Mouse (Mus musculus): ENCODE results near the gene Fam107b. TPM values are rescaled to one million over a fixed set of nuclear protein-coding genes. Genes with fewer than 3 reads are reported as not detected.

Fam107b gene
- total RNA-seq, 1 experiment: 15.0 TPM

DNA sequence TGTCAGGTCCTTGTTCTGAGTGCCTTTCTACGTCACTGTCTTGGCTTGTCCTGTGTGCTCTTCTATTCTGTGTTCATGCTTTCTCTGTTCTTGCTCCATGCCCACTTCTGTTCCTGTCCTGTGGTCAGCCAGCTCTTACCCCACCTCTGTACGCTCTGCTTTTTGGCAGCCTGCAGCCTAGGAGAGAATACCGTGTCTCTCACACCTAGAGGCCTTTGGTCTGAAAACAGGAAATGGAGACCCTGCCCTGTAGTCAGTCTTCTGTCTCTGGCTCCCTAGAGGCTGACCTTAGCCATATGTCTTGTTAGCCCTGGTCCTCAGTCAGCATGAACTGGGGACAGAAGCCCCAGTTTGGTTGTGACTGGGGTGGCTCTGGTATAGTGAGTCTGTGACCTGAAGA lies 170.0 kb downstream of the Fam107b start:
- in situ Hi-C loops (cut with MboI; ENCODE audit: low sequenced_read_pairs in 2 of 2, unreplicated experiment in 2 of 2): no loop called here
- no peak for TF ChIP-seq HCFC1 (IDR thresholded peaks at IDR 0.05; ENCODE audit: borderline replicate concordance, insufficient read depth, low read length)
- TF ChIP-seq ZNF384 (IDR thresholded peaks at IDR 0.05; ENCODE audit: low read depth, low read length): no peak
- no peak for TF ChIP-seq MAFK (IDR thresholded peaks at IDR 0.05; ENCODE audit: insufficient read depth, low read depth, low read length)
- no peak for TF ChIP-seq CHD2 (IDR thresholded peaks at IDR 0.05; ENCODE audit: low read depth, low read length)
- TF ChIP-seq ZC3H11A (IDR thresholded peaks at IDR 0.05; ENCODE audit: borderline replicate concordance, low read depth, low read length): no peak
- Histone ChIP-seq H3K36me3 (ENCODE audit: control insufficient read depth, insufficient read depth, low read length, poor library complexity, severe bottlenecking) (no peaks in the 10 kb centered on the region), H3K9ac (ENCODE audit: insufficient read depth, low read depth, low read length, poor library complexity, severe bottlenecking) (no peak overlapping the region), H3K4me3 (ENCODE audit: insufficient read depth in 1 of 2, low read depth in 1 of 2, low read length in 2 of 2, poor library complexity in 1 of 2, severe bottlenecking in 1 of 2) (no peak overlapping the region), H3K4me1 (ENCODE audit: control insufficient read depth in 2 of 2, insufficient read depth in 2 of 2, low read length in 2 of 2, poor library complexity in 1 of 2) (no peaks in the 10 kb centered on the region), H3K27ac (ENCODE audit: insufficient read depth, low read depth, low read length, poor library complexity, severe bottlenecking) (no peak overlapping the region), H3K9me3 (ENCODE audit: control insufficient read depth, insufficient read depth, low read depth, low read length) (no peaks in the 10 kb centered on the region)
- no peak for DNase-seq (ENCODE audit: low read depth, low spot score)

DNA sequence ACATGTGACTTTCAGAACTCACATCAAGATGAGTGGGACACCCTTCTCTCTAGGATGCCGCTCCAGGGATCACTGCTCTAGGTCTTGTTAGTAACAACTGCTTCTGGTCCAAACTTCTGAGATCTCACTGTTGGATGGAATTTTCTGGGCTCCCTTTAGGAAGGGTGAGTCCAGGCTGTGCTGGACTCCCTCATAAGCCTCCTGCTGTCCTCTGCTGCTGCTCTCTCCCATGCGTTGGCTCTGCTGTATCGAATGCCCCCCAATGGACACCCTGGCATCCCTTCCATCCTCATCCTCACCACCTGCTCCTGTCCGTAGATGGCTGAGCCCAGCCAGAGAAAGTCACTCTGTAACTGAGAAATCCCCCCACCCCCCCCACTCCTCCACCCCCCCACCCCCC lies 170.4 kb downstream of the Fam107b start:
- in situ Hi-C loops (cut with MboI; ENCODE audit: low sequenced_read_pairs in 2 of 2, unreplicated experiment in 2 of 2): no loop called here
- no peak overlapping the region for H3K4me3 ChIP-seq (ENCODE audit: insufficient read depth in 1 of 2, low read depth in 1 of 2, low read length in 2 of 2, poor library complexity in 1 of 2, severe bottlenecking in 1 of 2)
- no peak for DNase-seq (ENCODE audit: low read depth, low spot score)
- no peak overlapping the region for H3K9ac ChIP-seq (ENCODE audit: insufficient read depth, low read depth, low read length, poor library complexity, severe bottlenecking)
- TF ChIP-seq HCFC1 (IDR thresholded peaks at IDR 0.05; ENCODE audit: borderline replicate concordance, insufficient read depth, low read length): no peak
- no peaks in the 10 kb centered on the region for H3K36me3 ChIP-seq (ENCODE audit: control insufficient read depth, insufficient read depth, low read length, poor library complexity, severe bottlenecking)
- H3K27ac ChIP-seq (ENCODE audit: insufficient read depth, low read depth, low read length, poor library complexity, severe bottlenecking): no peak overlapping the region
- H3K9me3 ChIP-seq (ENCODE audit: control insufficient read depth, insufficient read depth, low read depth, low read length): no peaks in the 10 kb centered on the region
- H3K4me1 ChIP-seq (ENCODE audit: control insufficient read depth in 2 of 2, insufficient read depth in 2 of 2, low read length in 2 of 2, poor library complexity in 1 of 2): no peaks in the 10 kb centered on the region

DNA sequence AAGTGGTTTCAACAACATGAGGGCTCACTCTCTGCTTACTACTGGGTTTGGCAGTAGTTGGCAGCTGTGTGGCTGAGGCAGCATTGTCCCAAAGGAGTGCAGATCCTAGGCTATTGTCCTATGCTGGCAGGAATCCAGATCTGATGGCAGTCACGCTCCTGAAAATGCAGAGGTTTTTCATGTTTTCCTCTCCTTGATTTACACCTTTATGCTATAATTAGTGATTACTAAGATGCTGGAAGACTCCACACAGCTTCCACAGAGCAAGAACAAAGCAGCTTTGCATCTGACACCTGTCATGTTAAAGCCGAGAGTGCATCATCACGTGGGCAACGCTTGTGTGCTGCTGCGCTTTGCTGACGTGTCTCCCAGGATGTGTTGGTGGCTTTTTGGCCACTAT lies 172.2 kb downstream of the Fam107b start:
- H3K4me1 ChIP-seq (ENCODE audit: control insufficient read depth in 2 of 2, insufficient read depth in 2 of 2, low read length in 2 of 2, poor library complexity in 1 of 2): no peaks in the 10 kb centered on the region
- no peak overlapping the region for H3K9ac ChIP-seq (ENCODE audit: insufficient read depth, low read depth, low read length, poor library complexity, severe bottlenecking)
- in situ Hi-C loops (cut with MboI; ENCODE audit: low sequenced_read_pairs in 2 of 2, unreplicated experiment in 2 of 2): no loop called here
- no peak for DNase-seq (ENCODE audit: low read depth, low spot score)
- no peak overlapping the region for H3K27ac ChIP-seq (ENCODE audit: insufficient read depth, low read depth, low read length, poor library complexity, severe bottlenecking)
- no peak overlapping the region for H3K4me3 ChIP-seq (ENCODE audit: insufficient read depth in 1 of 2, low read depth in 1 of 2, low read length in 2 of 2, poor library complexity in 1 of 2, severe bottlenecking in 1 of 2)
- H3K9me3 ChIP-seq (ENCODE audit: control insufficient read depth, insufficient read depth, low read depth, low read length): no peaks in the 10 kb centered on the region
- H3K36me3 ChIP-seq (ENCODE audit: control insufficient read depth, insufficient read depth, low read length, poor library complexity, severe bottlenecking): no peaks in the 10 kb centered on the region
- no peak for TF ChIP-seq ZC3H11A (IDR thresholded peaks at IDR 0.05; ENCODE audit: borderline replicate concordance, low read depth, low read length)
- TF ChIP-seq ZNF384 (IDR thresholded peaks at IDR 0.05; ENCODE audit: low read depth, low read length): no peak
- no peak for TF ChIP-seq MAFK (IDR thresholded peaks at IDR 0.05; ENCODE audit: insufficient read depth, low read depth, low read length)
- no peak for TF ChIP-seq CHD2 (IDR thresholded peaks at IDR 0.05; ENCODE audit: low read depth, low read length)
- no peak for TF ChIP-seq HCFC1 (IDR thresholded peaks at IDR 0.05; ENCODE audit: borderline replicate concordance, insufficient read depth, low read length)

DNA sequence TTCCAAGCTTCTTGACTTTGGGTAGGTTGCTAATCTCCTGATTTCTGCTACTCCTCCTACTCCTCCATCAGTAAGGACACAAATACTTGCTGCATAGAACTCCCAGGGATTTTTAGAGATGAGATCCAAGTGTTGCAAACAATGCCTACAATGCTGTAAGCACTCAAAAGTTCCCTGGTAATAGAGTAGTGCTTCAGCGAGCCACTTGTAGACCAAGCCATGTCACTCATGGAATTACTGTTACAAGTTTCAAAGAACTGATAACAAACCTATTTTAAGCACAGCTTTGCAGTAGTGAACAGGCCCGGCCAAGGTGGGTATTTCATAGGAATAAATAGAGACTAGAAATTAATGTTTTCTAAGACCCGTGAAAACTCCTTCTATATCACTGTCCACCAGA lies 174.8 kb downstream of the Fam107b start:
- Histone ChIP-seq H3K27ac (ENCODE audit: insufficient read depth, low read depth, low read length, poor library complexity, severe bottlenecking) (no peak overlapping the region), H3K9ac (ENCODE audit: insufficient read depth, low read depth, low read length, poor library complexity, severe bottlenecking) (no peak overlapping the region), H3K9me3 (ENCODE audit: control insufficient read depth, insufficient read depth, low read depth, low read length) (no peaks in the 10 kb centered on the region), H3K36me3 (ENCODE audit: control insufficient read depth, insufficient read depth, low read length, poor library complexity, severe bottlenecking) (no peaks in the 10 kb centered on the region), H3K4me3 (ENCODE audit: insufficient read depth in 1 of 2, low read depth in 1 of 2, low read length in 2 of 2, poor library complexity in 1 of 2, severe bottlenecking in 1 of 2) (no peak overlapping the region), H3K4me1 (ENCODE audit: control insufficient read depth in 2 of 2, insufficient read depth in 2 of 2, low read length in 2 of 2, poor library complexity in 1 of 2) (peaks cover 0 to 7% of the 10 kb centered on the region in 2 experiments; a peak in 1 of 4 replicates)
- no peak for TF ChIP-seq MAFK (IDR thresholded peaks at IDR 0.05; ENCODE audit: insufficient read depth, low read depth, low read length)
- no peak for TF ChIP-seq ZC3H11A (IDR thresholded peaks at IDR 0.05; ENCODE audit: borderline replicate concordance, low read depth, low read length)
- no peak for TF ChIP-seq HCFC1 (IDR thresholded peaks at IDR 0.05; ENCODE audit: borderline replicate concordance, insufficient read depth, low read length)
- TF ChIP-seq CHD2 (IDR thresholded peaks at IDR 0.05; ENCODE audit: low read depth, low read length): no peak
- no peak for TF ChIP-seq ZNF384 (IDR thresholded peaks at IDR 0.05; ENCODE audit: low read depth, low read length)
- no peak for DNase-seq (ENCODE audit: low read depth, low spot score)
- in situ Hi-C loops (cut with MboI; ENCODE audit: low sequenced_read_pairs in 2 of 2, unreplicated experiment in 2 of 2): no loop called here

DNA sequence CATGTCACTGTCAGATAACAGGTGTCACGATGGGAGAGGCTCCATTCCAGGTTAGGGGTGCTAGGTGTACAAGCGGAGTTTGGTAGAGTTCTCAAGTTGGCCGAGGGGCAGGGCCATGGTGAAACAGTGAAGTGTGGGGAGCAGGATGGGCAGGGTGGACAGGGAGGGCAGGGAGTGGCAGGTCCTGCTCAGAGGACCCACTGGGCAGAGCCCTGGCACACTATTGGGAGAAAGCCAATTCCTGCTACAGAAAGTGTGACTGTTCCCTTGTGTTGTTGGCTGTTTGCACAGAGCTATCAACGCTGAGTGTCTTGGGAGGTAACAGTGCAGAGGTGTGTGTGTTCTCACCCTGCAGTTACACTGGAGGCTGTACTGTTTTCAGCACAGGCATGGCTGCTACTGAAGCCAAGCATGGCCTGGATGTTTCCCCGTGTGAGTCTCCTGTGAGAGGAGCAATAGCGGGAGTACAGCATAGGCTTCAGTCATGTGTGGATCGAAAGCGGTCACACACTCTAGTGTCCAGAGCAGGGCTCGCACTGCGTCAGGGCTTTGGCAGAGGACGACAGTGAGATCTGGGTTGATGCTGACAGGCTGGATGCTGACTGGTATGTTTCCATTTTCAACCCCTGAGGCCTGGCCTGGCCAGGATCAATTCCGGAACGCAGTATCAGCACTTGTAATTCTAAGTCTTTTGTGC lies 175.8 kb downstream of the Fam107b start:
- no peak overlapping the region for H3K9ac ChIP-seq (ENCODE audit: insufficient read depth, low read depth, low read length, poor library complexity, severe bottlenecking)
- H3K9me3 ChIP-seq (ENCODE audit: control insufficient read depth, insufficient read depth, low read depth, low read length): no peaks in the 10 kb centered on the region
- in situ Hi-C loops (cut with MboI; ENCODE audit: low sequenced_read_pairs in 2 of 2, unreplicated experiment in 2 of 2): no loop called here
- no peak for DNase-seq (ENCODE audit: low read depth, low spot score)
- TF ChIP-seq ZC3H11A (IDR thresholded peaks at IDR 0.05; ENCODE audit: borderline replicate concordance, low read depth, low read length) (no peak), ZNF384 (IDR thresholded peaks at IDR 0.05; ENCODE audit: low read depth, low read length) (no peak), HCFC1 (IDR thresholded peaks at IDR 0.05; ENCODE audit: borderline replicate concordance, insufficient read depth, low read length) (no peak), MAFK (IDR thresholded peaks at IDR 0.05; ENCODE audit: insufficient read depth, low read depth, low read length) (no peak), CHD2 (IDR thresholded peaks at IDR 0.05; ENCODE audit: low read depth, low read length) (no peak)
- no peaks in the 10 kb centered on the region for H3K36me3 ChIP-seq (ENCODE audit: control insufficient read depth, insufficient read depth, low read length, poor library complexity, severe bottlenecking)
- H3K4me3 ChIP-seq (ENCODE audit: insufficient read depth in 1 of 2, low read depth in 1 of 2, low read length in 2 of 2, poor library complexity in 1 of 2, severe bottlenecking in 1 of 2): no peak overlapping the region
- no peak overlapping the region for H3K27ac ChIP-seq (ENCODE audit: insufficient read depth, low read depth, low read length, poor library complexity, severe bottlenecking)
- peaks cover 0 to 7% of the 10 kb centered on the region in 2 experiments; a peak in 1 of 4 replicates for H3K4me1 ChIP-seq (ENCODE audit: control insufficient read depth in 2 of 2, insufficient read depth in 2 of 2, low read length in 2 of 2, poor library complexity in 1 of 2)
